Mouse (Mus musculus) small intestine, adult 2 months (tissue): ENCODE data around the gene Il1rapl2. TPM values are rescaled to one million over a fixed set of nuclear protein-coding genes. Genes with fewer than 3 reads are reported as not detected.

Experiments
- H3K27ac ChIP-seq: fragments of 200-500 bp; 2 replicates; pipeline ENCODE4 v1.5.1; 2012; ENCODE audit warnings: low read depth, low read length, control low read depth, inconsistent platforms; ENCODE audit not compliant: insufficient read depth
- H3K27me3 ChIP-seq: fragments of 200-500 bp; 2 replicates; pipeline ENCODE4 v1.6.1; 2012; ENCODE audit warnings: mild to moderate bottlenecking, moderate library complexity, low read length, inconsistent platforms; ENCODE audit not compliant: control insufficient read depth, insufficient read depth
- H3K36me3 ChIP-seq: fragments of 200-500 bp; 2 replicates; pipeline ENCODE4 v1.6.1; 2012; ENCODE audit warnings: mild to moderate bottlenecking, low read length, control low read depth, inconsistent platforms; ENCODE audit not compliant: control insufficient read depth, insufficient read depth
- H3K4me1 ChIP-seq: fragments of 200-500 bp; 2 replicates; pipeline ENCODE4 v1.6.1; 2012; ENCODE audit warnings: low read length, inconsistent platforms, mixed read lengths; ENCODE audit not compliant: control insufficient read depth, insufficient read depth, insufficient read length
- H3K4me3 ChIP-seq: fragments of 200-500 bp; 2 replicates; pipeline ENCODE4 v1.5.1; 2012; ENCODE audit warnings: low read depth, mild to moderate bottlenecking, control low read depth, inconsistent platforms, low read length, moderate library complexity
- CTCF ChIP-seq: fragments of 200-500 bp; IDR thresholded peaks from 2 replicates; pipeline ENCODE4 v1.5.1; 2012; ENCODE audit warnings: low read depth, mild to moderate bottlenecking, control low read depth, inconsistent platforms, low read length, moderate library complexity, mixed read lengths; ENCODE audit not compliant: insufficient replicate concordance, insufficient read length; ENCODE audit errors: extremely low read depth
- POLR2A ChIP-seq: fragments of 200-500 bp; IDR thresholded peaks from 2 replicates; pipeline ENCODE4 v1.6.1; 2012; ENCODE audit warnings: low read depth, mild to moderate bottlenecking, control low read depth, inconsistent platforms, low read length, moderate library complexity
- WGBS: fragments of 180-500 bp; shearing (Covaris S2); methylation state at CpG from one replicate; pipeline ENCODE4 v1.1.7; 2018; 5-methylcytosine and 5-hydroxymethylcytosine counted together
- polyA plus RNA-seq: library from polyadenylated mRNA; depleted of rRNA; stranded (reverse); fragments of >200 nt; gene quantifications from 2 replicates; pipeline ENCODE4 v1.2.3, GENCODE M21; 2012; rRNA removed

Il1rapl2 gene
- not detected in 2 replicates for polyA plus RNA-seq

- 11% methylated on average over 47 of the region's 47 CpGs for WGBS
- H3K4me1 ChIP-seq, result no peaks in the 10 kb centered on the region
- no peak within 1 kb of the TSS for H3K27ac ChIP-seq
- H3K27me3 ChIP-seq, result no peaks in the 10 kb centered on the region
- H3K36me3 ChIP-seq, result no peaks in the 10 kb centered on the region
- TF ChIP-seq CTCF (no peak), POLR2A (no peak)
- H3K4me3 ChIP-seq, result no peak within 1 kb of the TSS
Observed at GRCm38 (mm10) chrX:137570321-137571195, at the start of gene Il1rapl2. Gene Il1rapl2, plus strand, starts transcription at chrX:137570608.

- Histone ChIP-seq H3K4me3 (no peak overlapping the region), H3K4me1 (no peaks in the 10 kb centered on the region), H3K27ac (no peak overlapping the region), H3K27me3 (no peaks in the 10 kb centered on the region), H3K36me3 (no peaks in the 10 kb centered on the region)
- WGBS, result 78% methylated on average over 2 of the region's 2 CpGs
- no peak for TF ChIP-seq POLR2A
Observed at GRCm38 (mm10) chrX:137548348-137548747, 22.1 kb upstream of the Il1rapl2 start.

GRCm38 (mm10) chrX:137569472-137570188 is 778 bp upstream of the Il1rapl2 start:
- no peaks in the 10 kb centered on the region for H3K36me3 ChIP-seq
- H3K4me1 ChIP-seq, result no peaks in the 10 kb centered on the region
- TF ChIP-seq POLR2A, result no peak
- no peak for TF ChIP-seq CTCF
- WGBS, result 21% methylated on average over 21 of the region's 21 CpGs
- no peak overlapping the region for H3K27ac ChIP-seq
- H3K27me3 ChIP-seq, result no peaks in the 10 kb centered on the region
- H3K4me3 ChIP-seq, result no peak overlapping the region

- no peak overlapping the region for H3K4me3 ChIP-seq
- 15% methylated on average over 1 of the region's 1 CpGs for WGBS
- H3K27ac ChIP-seq, result no peak overlapping the region
- no peaks in the 10 kb centered on the region for H3K27me3 ChIP-seq
- no peak for TF ChIP-seq CTCF
- H3K36me3 ChIP-seq, result no peaks in the 10 kb centered on the region
- no peaks in the 10 kb centered on the region for H3K4me1 ChIP-seq
Observed at GRCm38 (mm10) chrX:137582656-137583055, 12.2 kb downstream of the Il1rapl2 start.

GRCm38 (mm10) chrX:137620697-137621096 is 50.3 kb downstream of the Il1rapl2 start:
- TF ChIP-seq CTCF, result no peak
- no peak for TF ChIP-seq POLR2A
- Histone ChIP-seq H3K27me3 (no peaks in the 10 kb centered on the region), H3K4me3 (no peak overlapping the region), H3K36me3 (no peaks in the 10 kb centered on the region), H3K27ac (no peak overlapping the region), H3K4me1 (no peaks in the 10 kb centered on the region)

GRCm38 (mm10) chrX:137667011-137667410 is 96.6 kb downstream of the Il1rapl2 start:
- no peaks in the 10 kb centered on the region for H3K36me3 ChIP-seq
- no peak for TF ChIP-seq POLR2A
- TF ChIP-seq CTCF, result no peak
- 18% methylated on average over 2 of the region's 2 CpGs for WGBS
- no peak overlapping the region for H3K27ac ChIP-seq
- H3K27me3 ChIP-seq, result no peaks in the 10 kb centered on the region
- no peaks in the 10 kb centered on the region for H3K4me1 ChIP-seq
- no peak overlapping the region for H3K4me3 ChIP-seq

GRCm38 (mm10) chrX:137687974-137688373 is 117.6 kb downstream of the Il1rapl2 start:
- H3K4me3 ChIP-seq, result no peak overlapping the region
- no peak for TF ChIP-seq CTCF
- no peak for TF ChIP-seq POLR2A
- 68% methylated on average over 1 of the region's 1 CpGs for WGBS

More at GRCm38 (mm10) chrX:137687974-137688373, 117.6 kb downstream of the Il1rapl2 start:
- Histone ChIP-seq H3K4me1 (no peaks in the 10 kb centered on the region), H3K27me3 (no peaks in the 10 kb centered on the region), H3K36me3 (no peaks in the 10 kb centered on the region), H3K27ac (no peak overlapping the region)
